Mouse (Mus musculus): Measurements from ENCODE around the gene Repin1. TPM values are rescaled to one million over a fixed set of nuclear protein-coding genes. Genes with fewer than 3 reads are reported as not detected.
A peak's percentile ranks its signal among the peaks of the same experiment; 100 is the strongest.

The Repin1 gene
- polyA plus RNA-seq, 3 experiments from 2014 or later = 2.7 to 6.3 (median 2.9) TPM

DNA sequence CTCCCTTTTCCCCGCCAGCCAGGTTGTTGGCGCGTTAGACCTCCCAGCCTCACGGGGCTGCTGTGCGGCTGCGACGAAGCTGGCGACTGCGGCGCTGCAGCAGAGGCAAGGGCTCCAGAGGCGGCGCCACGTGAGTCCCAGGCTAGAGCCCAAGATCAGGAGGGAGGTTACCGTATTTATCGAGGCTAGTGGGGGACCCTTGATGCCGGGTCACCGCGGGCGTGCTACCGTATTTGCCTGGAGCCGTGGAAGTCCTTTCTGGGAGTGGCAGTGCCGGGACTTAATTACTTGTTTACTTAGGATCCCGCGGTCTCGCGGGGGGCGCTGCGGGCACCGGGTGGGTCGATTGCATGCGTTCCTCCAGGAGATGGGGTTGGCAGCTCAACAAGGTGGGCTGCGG, 33.3 kb downstream of the Repin1 start:
- peak; percentile 46 for ATAC-seq

DNA sequence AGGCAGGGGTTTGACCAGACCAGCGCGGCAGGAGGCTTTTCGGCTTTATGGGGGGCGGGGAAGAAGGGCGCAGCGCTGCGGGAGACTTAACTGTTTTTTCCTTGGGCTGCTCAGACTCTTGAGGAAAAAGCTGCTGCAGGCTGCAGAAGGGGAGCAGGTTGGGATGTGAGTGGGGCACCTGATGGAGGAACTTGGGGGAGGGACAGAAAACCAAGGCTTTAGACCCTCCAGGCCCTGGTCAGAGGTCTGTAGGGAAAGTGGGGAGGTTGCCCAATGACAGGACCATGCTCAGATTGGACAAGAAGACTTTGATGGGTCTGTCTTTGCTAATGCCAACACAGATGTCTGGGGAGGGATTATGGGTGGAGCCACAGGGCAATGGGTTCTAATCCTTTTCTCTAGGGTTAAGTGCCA, 33.8 kb downstream of the Repin1 start:
- ATAC-seq = no peak

DNA sequence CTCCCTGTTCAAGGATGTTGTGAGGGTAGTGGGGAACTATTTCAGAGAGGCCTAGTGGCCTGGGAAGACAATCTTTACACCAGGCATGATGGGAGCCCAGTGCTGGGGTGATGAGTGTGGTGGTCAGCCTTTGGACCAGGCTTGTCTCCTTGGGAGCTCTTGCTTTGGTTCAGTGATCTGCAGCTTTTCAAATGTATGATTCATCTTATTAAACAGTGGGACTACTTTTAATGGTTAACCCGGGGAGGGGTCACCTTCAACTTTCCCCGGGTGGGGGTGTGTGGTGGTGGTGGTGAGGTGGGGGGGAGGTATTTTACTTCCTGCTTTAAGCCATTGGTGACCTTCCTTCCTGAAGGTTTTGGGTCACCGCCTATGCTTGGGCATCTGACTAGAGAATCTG, 34.7 kb downstream of the Repin1 start:
- ATAC-seq = no peak

DNA sequence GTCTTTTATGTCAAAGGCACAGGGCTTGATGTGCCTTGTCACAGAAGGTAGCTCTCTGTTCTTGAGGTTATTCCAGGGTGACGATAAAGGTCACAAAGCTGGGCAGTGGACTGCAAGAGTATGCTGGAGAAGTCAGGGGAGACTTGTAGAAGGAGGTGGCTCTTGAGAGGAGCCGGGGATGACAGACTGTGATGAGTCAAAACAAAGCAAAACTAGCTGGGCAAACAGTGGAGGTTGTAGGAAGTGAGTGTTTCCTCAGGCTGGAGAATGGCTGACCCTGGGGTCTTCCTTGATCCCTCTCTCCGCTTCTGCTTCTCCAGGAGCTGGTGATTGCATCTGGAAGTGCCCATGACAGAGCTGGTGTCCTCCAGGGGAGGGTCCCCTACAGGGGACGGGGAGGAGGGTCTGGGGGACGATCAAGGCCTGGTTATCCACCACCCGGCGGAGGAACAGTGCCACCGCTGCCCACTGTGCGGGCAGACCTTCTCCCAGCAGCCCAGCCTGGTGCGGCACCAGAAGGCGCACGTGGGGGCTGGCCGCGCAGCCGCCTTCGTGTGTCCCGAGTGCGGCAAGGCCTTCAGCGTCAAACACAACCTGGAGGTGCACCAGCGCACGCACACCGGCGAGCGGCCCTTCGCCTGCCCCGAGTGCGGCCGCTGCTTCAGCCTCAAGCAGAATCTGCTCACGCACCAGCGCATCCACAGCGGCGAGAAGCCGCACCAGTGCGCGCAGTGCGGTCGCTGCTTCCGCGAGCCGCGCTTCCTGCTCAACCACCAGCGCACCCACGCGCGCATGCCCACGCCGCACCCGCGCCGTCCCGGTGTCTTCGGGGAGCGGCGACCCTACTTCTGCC, 35.4 kb downstream of the Repin1 start:
- ATAC-seq = peak; percentile 67

DNA sequence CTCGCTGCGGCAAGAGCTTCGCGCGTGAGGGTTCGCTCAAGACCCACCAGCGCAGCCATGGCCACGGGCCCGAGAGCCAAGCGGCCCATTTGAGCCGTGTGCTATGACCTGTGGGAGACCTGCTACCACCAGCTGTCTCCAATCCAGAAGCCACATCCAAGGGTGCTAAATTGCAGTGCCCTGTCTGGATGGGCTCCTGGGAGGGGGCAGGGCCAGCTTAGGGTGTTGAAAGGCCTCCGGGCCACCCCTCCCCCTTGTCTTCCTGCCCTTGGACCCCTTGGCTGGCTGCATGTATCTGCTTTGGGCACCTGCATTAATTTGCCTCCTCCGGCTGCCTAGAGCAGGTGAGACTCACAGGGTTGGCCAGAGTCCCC, 36.0 kb downstream of the Repin1 start:
- ATAC-seq = peak; percentile 27

DNA sequence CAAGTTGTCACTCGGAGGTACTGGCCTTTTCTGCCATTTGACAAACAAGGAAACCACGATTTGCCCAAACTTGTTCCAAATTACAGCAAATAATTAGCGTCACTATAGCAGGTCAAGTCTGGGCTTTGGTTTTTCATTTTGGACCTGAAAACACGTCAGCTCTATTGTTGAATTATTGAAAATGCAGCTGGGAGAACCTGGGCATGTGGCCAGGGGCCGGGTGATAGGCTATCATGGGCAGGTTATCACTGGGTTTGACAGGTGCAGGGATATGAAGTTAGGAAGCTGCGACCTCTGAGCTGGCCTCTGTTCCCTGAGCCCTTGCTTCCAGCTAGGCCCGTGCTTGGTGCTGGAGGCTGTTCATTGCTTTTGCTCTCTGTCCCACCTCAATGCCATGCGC, 37.1 kb downstream of the Repin1 start:
- no peak for ATAC-seq

DNA sequence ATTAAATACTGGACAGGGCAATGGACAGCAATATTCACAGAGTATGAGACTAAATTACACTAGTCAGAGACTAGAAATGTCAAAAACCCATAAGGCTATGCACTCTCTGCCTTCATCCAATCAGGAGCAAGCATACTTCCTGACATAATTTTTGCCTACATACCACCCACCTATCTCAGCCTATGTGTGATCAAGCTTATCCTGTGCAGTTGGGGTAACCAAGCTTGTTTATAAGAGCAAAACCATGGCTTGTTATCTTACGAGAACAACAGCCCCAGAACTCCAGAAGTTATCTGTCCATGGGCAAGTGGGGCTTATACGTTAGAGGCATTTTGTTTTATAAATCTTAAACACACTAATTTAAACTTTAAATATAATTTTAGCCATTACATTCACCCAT, 41.4 kb downstream of the Repin1 start:
- no peak for ATAC-seq

DNA sequence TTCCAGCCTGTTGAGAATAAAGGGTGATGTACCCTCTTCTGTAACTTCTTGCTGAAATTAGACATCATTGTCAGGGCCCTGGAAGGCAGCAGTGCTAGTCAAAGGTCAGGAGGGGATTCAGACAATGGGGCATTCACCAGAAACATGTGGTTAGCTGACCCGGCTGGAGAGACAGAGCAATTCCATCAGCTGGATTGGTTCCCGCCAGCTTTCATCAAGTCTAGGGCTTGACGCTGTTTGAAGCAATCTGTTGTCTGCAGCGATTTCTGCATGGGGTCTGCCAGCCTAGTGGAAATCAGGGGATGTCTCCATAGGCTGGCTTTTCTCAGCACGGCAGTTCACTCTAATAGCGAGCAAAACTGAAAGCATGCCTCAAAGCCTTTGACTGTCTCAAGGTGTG, 42.8 kb downstream of the Repin1 start:
- ATAC-seq = no peak

DNA sequence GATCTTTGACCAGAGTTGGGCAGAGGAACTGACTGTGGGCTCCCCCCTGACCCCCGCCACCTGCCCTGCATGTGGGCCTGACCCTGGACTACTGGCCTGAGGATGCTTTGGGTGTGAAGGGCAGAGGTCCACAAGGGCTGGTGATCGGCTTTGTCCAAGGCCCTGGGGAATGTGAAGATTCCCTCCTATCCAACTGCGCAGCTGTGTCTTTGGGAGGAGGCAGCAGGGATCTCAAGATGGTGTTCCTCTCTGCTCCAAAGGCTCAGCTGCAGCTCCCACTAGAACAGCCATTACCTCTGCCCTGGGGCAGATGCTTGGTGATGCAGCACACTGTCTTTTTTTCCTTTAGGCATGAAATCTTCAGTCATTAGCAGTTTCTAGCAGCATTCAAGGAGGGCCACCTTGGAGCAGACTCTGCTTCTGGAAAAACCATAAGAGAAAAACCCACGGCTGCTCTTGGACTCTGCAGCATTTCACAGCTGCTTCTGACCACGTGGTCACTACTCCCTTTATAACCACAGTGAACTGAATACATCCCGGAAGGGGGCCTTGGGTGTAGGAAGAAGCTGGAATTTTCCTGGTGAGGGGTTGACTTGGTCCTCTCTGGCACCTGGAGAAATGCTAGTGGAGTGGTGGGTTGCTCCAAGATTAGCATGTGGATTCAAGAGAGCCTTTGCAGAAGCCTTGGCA, 44.3 kb downstream of the Repin1 start:
- no peak for ATAC-seq

DNA sequence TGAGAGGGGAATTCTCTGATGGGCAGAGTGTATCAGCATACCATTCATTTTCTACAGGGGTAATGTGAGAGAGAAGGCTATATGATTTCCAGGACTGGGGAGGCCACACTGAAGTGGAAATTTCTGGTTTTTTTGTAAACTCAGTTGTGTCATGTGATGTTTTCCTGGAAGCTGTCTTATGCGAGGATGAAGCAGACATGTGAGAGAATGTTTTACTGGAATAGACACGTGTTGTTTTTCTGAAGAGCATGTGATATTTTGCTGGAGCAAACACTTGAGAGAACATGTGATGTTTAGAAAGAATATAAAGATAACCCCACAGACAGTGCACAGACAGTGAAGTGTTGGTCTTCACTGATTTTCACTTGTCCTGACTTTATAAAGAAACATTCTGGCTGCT, 44.9 kb downstream of the Repin1 start:
- ATAC-seq = no peak

DNA sequence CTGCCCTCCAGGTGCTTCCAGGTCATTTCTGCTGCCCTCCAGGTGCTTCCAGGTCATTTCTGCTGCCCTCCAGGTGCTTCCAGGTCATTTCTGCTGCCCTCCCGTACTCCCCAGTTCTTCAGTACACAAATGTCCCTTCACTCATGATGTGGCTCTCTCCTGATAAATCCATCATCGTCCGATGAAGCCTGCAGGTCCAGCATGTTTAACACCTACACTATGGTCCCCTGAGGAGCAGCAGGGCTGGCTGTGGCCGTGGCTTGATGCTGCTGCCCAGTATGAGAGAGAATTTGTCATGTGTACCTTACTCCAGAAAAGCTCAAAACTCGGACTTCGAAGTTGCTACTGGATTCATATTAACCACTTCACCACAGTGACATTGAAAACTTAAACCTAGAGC, 47.7 kb downstream of the Repin1 start:
- ATAC-seq = no peak

DNA sequence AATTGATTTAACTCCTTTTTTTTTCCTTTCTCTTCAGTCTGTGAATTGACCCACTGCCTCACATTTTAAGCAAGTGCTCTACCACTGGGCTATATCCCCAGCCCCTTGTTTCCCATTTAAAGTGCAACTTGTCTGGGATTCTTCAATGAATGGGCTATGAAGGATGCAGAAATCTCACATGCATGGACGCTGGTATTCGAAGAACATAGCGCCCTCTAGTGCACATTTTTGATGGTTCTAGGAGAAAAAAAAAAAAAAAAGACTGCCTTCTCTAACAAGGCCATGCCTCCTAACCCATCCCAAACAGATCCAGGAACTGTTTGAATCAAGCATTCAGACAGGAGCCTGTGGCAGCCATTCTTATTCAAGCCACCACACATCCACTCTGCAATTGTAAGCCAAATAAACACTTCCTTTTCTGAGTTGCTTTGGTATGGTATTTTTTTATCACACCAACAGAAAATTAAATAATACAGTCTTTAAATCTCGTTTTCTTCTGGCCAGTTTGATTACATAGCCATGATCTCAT, 49.1 kb downstream of the Repin1 start:
- no peak for ATAC-seq

DNA sequence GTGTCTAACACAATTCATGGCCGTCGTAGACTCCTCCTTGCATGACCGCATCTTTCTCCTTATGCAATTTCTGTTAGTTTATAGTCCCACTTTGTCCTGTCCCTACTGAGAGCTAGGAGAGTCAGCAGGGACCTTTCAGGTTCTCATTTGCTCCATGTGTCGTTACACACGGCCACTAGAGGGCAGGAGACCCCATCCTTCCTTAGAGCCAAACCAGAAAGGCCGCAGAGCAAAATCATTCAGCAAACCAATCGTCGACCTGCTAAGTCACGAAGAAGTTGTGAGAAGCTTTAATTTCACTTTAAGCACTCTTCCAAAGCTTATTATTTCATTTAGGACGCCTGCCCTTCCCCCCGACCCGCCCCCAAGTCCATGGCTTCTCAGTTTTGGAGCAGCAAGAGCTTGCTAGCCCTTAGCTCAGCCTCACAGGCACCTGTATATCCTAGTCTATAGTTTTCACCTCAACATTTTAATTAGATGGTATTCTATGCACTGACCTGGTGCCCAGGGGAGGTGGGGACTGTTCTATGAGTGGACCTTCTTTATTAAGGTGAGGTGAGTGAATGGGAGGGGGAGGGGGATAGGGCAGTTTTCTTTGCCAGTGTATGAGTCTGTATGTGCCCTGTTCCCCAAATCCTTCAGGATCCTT, 52.1 kb downstream of the Repin1 start:
- peak; percentile 55 for ATAC-seq

DNA sequence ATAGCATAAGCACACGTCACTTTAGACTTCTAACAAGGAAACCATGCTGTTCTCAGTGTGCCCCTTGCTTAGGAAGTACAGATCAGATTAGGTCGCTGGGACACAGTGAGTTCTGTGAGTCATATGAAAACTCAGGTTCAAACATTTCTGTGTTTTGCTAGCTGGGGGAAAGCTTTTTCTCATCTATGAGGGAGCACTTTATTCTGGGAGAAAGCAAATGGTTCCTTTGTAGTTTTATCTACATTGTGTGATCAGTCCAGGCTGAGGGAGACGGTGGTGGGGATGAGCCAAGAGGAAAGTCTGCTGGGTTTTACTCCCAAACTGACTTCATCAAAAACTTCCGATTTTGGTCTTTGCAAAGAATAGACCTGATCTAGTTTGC, 52.6 kb downstream of the Repin1 start:
- no peak for ATAC-seq

DNA sequence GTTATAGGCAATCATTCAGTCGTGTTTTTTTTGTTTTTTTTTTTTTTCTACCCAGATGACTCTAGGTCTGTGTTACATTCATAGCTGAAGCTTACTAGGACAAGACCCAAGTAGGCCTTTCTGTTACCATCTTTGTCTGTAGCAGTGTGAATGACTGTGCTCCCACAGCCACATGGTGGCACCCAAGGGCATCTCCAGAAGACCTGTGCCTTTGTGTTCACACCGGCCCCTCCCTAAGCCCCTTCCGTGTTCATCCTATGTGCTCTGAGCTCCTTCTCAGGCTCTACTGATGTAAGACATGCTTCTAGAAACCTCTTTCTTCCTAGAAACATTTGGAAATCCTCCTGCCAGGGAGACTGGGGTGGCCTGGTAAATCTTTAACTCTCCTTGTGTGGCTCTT, 53.3 kb downstream of the Repin1 start, which contains the start of gene Gimap8:
Gene Gimap8, plus strand, starts transcription at position 240 of the 400 bp plus-strand sequence.
- peak; percentile 87 for ATAC-seq

DNA sequence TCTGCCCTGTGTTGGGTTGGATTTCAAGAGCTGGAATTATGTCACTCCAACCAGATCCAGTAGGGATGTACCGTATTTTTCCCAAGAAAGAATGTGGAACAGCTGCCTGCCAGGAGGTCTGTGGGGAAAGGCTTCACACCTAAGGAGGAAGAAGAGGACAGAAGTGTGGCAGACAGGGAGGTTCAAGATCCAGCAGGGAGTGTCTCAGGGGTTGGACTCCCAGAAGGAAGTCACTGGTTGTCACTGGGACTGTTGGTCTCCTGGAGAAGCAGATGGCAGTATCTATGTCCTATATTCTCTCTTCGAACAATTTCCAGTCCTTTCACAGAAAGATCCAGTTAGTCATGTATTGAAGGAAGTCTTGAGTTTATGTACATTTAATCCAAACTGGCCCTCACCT, 53.9 kb downstream of the Repin1 start:
- no peak for ATAC-seq

Other genes with a start within 250 kb of the Repin1 start
- 10 to 100 TPM in 2 of 3 experiments, 1 to 10 TPM in 1; 9.2 to 19.7 (median 12.2) TPM for gene Krba1, start 198.3 kb upstream of the Repin1 start, polyA plus RNA-seq (2017; shearing (Covaris generic))
- gene Zfp467, start 148.1 kb upstream of the Repin1 start, polyA plus RNA-seq (2017; shearing (Covaris generic)) = 10 to 100 TPM in 1 of 3 experiments, 1 to 10 TPM in 2; 4.5 to 10.4 (median 8.2) TPM
- 1 to 10 TPM in 1 of 3 experiments, under 1 TPM in 2; 0.54 to 1.2 (median 0.97) TPM for gene Sspo, start 145.7 kb upstream of the Repin1 start, polyA plus RNA-seq (2017; shearing (Covaris generic))
- gene Atp6v0e2, start 56.3 kb upstream of the Repin1 start, polyA plus RNA-seq (2017; shearing (Covaris generic)) = under 1 TPM in 1 of 3 experiments, not detected in 2; 0.57 TPM
- 10 to 100 TPM; 27.5 to 40.7 (median 30.3) TPM for gene Lrrc61, start 39.1 kb upstream of the Repin1 start, polyA plus RNA-seq (2017; shearing (Covaris generic))
- gene Rarres2, start 21.1 kb upstream of the Repin1 start, polyA plus RNA-seq (2017; shearing (Covaris generic)) = under 1 TPM in 1 of 3 experiments, not detected in 2; 0.35 TPM
- gene Gm45021, start 4.3 kb upstream of the Repin1 start, polyA plus RNA-seq (2017; shearing (Covaris generic)) = not detected
- 1 to 10 TPM in 1 of 3 experiments, not detected in 2; 2.7 TPM for gene Gm44965, start 58 bp downstream of the Repin1 start, polyA plus RNA-seq (2017; shearing (Covaris generic))
- 1 to 10 TPM; 4.5 to 7.7 (median 7.3) TPM for gene Zfp775, start 8.2 kb downstream of the Repin1 start, polyA plus RNA-seq (2017; shearing (Covaris generic))
- gene AI854703, start 32.9 kb downstream of the Repin1 start, polyA plus RNA-seq (2017; shearing (Covaris generic)) = 1 to 10 TPM in 2 of 3 experiments, under 1 TPM in 1; 0.40 to 2.2 (median 2.1) TPM
- 100 to 1,000 TPM; 134 to 165 (median 146) TPM for gene Gimap8, start 53.4 kb downstream of the Repin1 start, polyA plus RNA-seq (2017; shearing (Covaris generic))
- 100 to 1,000 TPM; 236 to 293 (median 290) TPM for gene Gimap9, start 82.2 kb downstream of the Repin1 start, polyA plus RNA-seq (2017; shearing (Covaris generic))
- gene Gimap4, start 90.7 kb downstream of the Repin1 start, polyA plus RNA-seq (2017; shearing (Covaris generic)) = 1,000 to 10,000 TPM; 1,788 to 2,089 (median 1,869) TPM
- gene Gimap6, start 114.3 kb downstream of the Repin1 start, polyA plus RNA-seq (2017; shearing (Covaris generic)) = 1,000 to 10,000 TPM; 1,024 to 1,390 (median 1,261) TPM
- gene Gm28053, start 124.7 kb downstream of the Repin1 start, polyA plus RNA-seq (2017; shearing (Covaris generic)) = 10 to 100 TPM; 58.9 to 85.2 (median 59.9) TPM
- 100 to 1,000 TPM; 458 to 769 (median 564) TPM for gene Gimap7, start 124.7 kb downstream of the Repin1 start, polyA plus RNA-seq (2017; shearing (Covaris generic))
- gene Gimap1, start 145.2 kb downstream of the Repin1 start, polyA plus RNA-seq (2017; shearing (Covaris generic)) = 100 to 1,000 TPM; 353 to 386 (median 354) TPM
- gene Gimap5, start 152.3 kb downstream of the Repin1 start, polyA plus RNA-seq (2017; shearing (Covaris generic)) = 100 to 1,000 TPM; 218 to 266 (median 236) TPM
- gene Gimap3, start 177.0 kb downstream of the Repin1 start, polyA plus RNA-seq (2017; shearing (Covaris generic)) = 1,000 to 10,000 TPM; 1,096 to 1,768 (median 1,751) TPM
- 10 to 100 TPM; 13.3 to 32.6 (median 28.4) TPM for gene Tmem176a, start 247.0 kb downstream of the Repin1 start, polyA plus RNA-seq (2017; shearing (Covaris generic))
- 10 to 100 TPM; 28.1 to 42.7 (median 29.5) TPM for gene Tmem176b, start 247.6 kb downstream of the Repin1 start, polyA plus RNA-seq (2017; shearing (Covaris generic))

Data from inflammation-experienced regulatory T-cells, adult 6 months (primary cell).